Mouse (Mus musculus) adrenal gland, adult (tissue): Measurements from ENCODE around the gene Nfkbie.
A peak's percentile ranks its signal among the peaks of the same experiment; 100 is the strongest.

Experiments
- DNase-seq, 2 experiments: peaks; one replicate each; pipeline ENCODE4 v3.0.0; 2022 to 2023; ENCODE audit warnings: low spot score in 1 of 2; ENCODE audit not compliant: inconsistent age in 2 of 2

Nfkbie gene

DNA sequence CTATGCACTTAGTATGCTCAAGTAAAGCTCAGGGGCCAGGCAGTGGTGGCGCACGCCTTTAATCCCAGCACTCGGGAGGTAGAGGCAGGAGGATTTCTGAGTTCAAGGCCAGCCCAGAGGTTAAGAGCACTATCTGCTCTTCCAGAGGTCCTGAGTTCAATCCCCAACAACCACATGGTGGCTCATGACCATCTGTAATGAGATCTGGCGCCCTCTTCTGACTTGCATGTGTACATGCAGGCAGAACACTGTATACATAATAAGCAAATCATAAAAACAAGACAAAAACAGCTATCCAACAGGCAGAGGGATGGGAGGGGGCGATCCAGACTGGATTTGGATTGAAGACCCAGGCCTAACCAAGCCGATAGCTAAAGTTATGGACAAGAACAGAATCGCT lies 23.3 kb downstream of the Nfkbie start:
- DNase-seq = peak in 1 of 2 experiments; percentile 72

DNA sequence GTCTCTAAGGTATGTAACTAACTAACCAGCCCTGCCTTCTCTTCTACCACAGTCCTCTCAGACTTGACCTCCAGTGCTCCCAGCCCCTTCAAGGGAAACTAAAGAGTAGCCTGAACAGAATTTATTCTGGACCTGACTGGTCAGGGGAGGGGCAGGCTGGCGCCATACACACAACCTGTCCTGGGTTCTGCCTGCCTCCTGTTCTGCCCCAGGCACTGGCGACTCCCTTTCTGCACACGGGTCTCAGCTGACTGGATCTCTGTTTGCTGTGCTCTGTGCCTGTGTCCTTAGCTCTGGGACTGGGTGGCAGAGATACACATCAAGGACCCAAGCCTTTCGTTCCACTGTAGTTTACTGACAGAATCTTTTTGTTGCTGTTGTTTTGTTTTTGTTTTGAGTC lies 24.1 kb downstream of the Nfkbie start:
- no peak for DNase-seq

GRCm38 (mm10) chr17:45580958-45581477 lies 25.5 kb downstream of the Nfkbie start:
- DNase-seq = peak; percentile 61 to 75

DNA sequence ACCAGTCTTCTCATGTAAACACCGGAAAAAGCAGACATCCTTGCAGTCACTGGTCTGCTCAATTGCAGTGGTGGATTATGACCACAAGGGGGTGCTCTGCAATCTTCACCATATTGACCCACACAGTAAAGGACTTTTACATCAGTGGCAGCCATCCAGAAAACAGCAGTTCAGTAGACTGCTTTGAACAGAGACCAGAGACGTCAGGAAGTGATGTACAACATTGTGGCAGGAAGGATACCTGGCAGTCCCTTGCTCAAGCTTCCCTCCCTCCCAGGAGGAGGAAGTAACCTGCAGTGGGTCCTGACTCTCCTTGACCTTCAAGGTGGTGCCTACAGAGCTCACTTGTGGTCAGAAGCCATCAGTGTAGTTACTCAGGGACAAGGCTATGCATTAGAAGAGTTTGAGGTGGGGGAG lies 26.1 kb downstream of the Nfkbie start:
- peak; percentile 72 to 91 for DNase-seq

GRCm38 (mm10) chr17:45582188-45582587 lies 26.7 kb downstream of the Nfkbie start:
- no peak for DNase-seq

- peak in 1 of 2 experiments; percentile 77 for DNase-seq
Measured at GRCm38 (mm10) chr17:45582715-45583355, 27.3 kb downstream of the Nfkbie start.

- peak; percentile 86 to 93 for DNase-seq
Measured at GRCm38 (mm10) chr17:45584096-45584896, 28.8 kb downstream of the Nfkbie start.

DNA sequence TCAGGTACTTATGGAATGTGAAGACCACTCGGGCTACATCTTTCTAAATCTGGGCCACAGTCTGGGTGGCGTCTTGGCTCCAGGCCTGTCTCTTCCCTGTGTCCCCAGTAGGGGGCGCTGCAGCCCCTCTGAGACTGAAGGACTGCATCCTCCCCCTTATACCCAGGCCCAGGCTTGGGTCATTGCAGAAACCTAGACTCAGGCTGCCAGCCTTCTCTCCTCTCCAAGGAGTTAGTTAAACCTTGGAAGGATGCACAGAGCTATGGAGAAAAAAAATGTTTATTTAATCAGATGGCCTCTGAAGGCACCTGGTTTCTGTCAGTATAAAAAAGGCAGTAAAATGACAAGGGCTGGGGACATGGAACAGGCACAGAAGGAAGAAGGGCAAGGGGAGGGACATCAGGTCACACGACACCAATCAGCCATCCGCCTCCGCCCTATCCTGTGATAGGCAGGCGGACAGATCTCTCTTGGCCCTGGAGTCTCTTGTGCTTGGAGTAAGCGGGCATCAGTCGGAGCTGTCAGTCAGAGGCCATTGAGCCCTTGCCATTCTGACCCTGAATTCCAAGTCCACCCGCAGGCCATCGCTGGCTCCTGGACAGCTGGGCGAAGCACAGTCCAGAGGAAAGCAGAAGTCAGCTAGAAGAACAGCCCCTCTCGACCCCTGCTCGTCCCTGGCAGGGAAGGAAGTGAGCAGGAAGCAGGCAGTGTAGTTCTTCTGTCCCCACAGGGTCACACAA lies 29.6 kb downstream of the Nfkbie start:
- peak; percentile 85 to 94 for DNase-seq

DNA sequence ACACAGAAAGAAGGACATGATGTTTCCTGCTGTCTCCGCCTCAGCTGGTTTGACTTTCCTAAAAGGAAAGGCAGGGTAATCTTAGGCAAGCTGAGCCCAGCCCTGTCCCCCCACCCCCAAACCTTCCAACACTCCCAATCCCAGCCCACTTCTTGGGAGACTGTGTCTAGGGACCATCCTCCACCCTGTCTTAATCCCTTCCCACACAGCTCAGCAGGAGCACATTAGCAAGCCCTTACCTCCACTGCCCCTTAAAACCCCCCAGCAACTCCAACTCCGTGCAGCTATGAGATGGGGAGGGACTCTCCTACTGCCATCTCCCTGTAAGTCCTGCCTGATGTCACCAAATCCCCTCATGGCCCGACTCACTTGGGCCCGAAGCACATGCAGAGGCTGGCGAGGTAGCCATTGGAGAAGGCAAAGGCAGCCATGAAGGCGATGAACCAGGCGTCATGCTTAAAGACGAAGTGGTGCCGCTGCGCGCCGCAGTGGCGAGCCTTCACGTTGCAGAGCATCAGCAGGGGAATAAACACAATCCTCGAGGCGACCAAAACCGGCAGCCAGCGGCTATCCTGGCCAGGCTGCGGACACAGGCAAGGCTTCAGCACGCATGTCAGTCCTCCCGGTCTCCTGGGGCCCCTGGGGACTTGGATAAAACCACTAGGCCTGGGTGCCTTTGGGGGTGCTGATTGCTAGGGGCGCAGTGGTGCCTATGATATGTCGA lies 30.4 kb downstream of the Nfkbie start:
- DNase-seq = peak in 1 of 2 experiments; percentile 47

DNA sequence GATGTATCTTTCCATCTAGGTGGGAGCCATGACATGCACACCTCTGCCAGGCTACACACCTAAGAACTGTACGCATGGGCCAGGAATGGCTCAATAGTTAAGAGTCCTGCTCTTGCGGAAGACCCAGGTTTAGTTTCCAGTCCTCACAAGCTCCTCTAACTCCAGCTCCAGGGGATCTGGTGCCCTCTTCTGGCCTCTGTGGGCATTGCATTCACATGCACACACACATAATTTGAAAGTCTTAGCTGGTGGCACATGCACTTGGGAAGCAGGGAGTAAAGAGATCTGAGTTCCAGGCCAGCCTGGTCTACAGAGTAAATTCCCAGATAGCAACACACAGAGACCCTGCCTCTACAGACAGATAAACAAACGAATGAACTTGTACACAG lies 30.9 kb downstream of the Nfkbie start:
- DNase-seq = peak in 1 of 2 experiments; percentile 67

- peak; percentile 9 to 44 for DNase-seq
Measured at GRCm38 (mm10) chr17:45588370-45588769, 32.9 kb downstream of the Nfkbie start.

DNA sequence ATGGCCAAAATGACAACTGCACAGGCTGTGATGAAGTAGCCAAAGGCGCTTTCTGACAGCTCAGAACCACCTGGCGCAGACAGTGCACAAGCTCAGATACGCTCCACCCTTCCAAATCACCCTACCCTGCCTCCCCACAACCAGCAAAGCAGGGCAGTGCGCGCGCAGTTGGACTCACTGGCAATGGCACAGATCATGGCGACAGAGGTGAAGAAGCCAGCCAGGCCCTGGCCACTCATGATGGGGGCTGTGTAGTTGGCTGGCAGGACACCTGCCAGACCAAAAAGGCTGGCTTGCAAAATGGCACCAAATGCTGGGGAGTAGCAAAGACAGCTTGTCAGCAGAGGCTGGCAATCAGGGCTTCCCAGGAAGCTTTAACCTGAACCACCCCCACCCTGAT lies 33.7 kb downstream of the Nfkbie start:
- DNase-seq = peak; percentile 20 to 47

- DNase-seq = peak; percentile 75 to 91
Measured at GRCm38 (mm10) chr17:45589844-45590243, 34.3 kb downstream of the Nfkbie start.

GRCm38 (mm10) chr17:45590410-45590809 lies 34.9 kb downstream of the Nfkbie start:
- peak; percentile 13 to 50 for DNase-seq

- peak; percentile 62 to 83 for DNase-seq
Measured at GRCm38 (mm10) chr17:45591701-45592605, 36.5 kb downstream of the Nfkbie start.

DNA sequence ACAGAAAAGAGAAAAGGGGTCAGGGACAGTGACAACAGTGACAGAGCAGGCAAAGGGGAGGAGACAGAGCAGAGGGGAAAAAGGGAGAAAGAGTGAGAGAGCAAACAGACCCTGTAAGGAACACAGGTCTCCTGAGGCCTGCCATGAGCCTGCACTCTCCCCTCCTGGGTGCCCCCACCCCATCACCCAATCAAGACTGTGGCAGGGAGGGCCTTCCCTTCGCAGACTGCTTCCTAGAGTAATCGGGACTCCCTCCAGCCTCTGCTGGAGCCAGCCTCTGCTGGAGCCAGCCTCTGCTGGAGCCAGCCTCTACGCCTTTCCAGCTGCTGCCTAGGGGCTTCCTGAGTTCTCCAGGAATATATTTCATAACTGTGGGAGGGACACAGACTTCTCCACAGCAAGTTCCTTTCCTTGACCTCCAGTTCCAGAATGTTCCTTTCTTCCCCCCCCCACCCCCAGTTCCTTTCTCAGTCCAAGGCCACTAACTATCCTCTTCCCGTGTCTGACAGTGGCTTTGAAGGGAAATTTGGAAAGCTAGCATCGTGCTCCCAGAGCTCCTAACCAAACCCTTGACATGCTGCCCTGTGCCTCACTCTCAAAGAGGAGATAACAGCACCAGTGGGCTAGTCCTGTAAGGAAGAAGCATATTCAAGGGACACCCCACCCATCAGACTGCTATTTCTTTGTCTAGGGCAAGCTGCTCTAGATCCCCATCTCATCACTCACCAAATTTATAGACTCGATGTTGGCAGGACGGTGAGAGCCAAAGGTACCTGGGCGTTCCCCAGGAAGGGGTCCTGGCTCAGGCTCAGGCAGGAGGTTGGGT lies 37.3 kb downstream of the Nfkbie start:
- DNase-seq = peak; percentile 71 to 88

- peak; percentile 47 to 68 for DNase-seq
Measured at GRCm38 (mm10) chr17:45593479-45593878, 38.0 kb downstream of the Nfkbie start.

DNA sequence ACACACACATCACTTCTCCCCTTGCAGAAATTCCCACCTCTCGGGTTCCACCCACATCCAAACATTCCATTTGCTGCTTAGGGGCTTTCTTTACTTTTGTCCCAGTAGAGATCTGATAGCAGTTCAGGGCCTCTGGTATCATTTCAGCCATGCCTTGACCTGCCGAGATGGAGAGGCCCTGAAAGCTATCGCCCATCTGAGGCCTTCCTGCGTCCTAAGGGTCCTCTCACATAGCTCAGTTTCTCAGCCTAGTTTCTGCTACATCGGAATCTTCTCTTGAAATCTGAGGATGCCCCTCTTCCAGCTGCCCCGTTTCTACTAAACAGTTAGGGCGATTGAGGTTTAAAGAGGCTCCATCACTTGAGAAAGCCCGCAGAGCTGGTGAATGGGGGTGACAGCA lies 38.7 kb downstream of the Nfkbie start:
- DNase-seq = peak in 1 of 2 experiments; percentile 54
